Mouse (Mus musculus) erythroblast, embryonic 14.5 days (primary cell): ENCODE data around the gene Itga2b.

ENCODE experiments used
- GATA1 ChIP-seq: IDR thresholded peaks from 2 replicates; pipeline ENCODE4 v1.6.1; 2012; ENCODE audit warnings: low read length, inconsistent platforms, mixed read lengths
- TAL1 ChIP-seq: IDR thresholded peaks from 3 replicates; pipeline ENCODE4 v1.6.1; 2012; ENCODE audit warnings: low read length, inconsistent platforms, mixed read lengths

DNA sequence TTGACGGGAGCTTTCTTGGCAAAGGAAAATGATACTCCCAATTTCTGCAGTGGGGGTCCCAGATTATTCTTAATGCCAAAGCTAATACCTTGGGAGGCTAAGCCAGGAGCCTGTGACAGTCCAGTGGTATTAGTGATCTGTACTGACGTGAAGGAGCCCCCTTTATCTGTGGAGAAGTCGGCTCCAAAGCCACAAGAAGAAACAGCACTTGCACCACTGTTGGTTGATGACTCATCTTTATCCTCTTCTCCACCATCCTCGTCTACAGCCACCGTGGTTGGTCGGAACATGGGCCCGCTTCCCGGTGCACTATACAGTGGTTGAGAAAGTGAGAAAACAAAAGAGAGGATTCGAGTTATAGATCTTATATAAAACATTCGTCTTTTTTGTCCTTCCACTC is 11.9 kb upstream of the Itga2b start:
- TF ChIP-seq TAL1 = no peak
- TF ChIP-seq GATA1 = no peak
